Mouse (Mus musculus) heart, postnatal 0 days (tissue): ENCODE results near the gene Elavl4.

ENCODE experiments used
- CTCF ChIP-seq: IDR thresholded peaks from 2 replicates; pipeline ENCODE4 v1.5.1; 2016; ENCODE audit warnings: antibody characterized with exemption, control low read depth, low read depth
- EP300 ChIP-seq: IDR thresholded peaks from 2 replicates; pipeline ENCODE4 v1.6.1; 2016; ENCODE audit warnings: antibody characterized with exemption, low read depth

DNA sequence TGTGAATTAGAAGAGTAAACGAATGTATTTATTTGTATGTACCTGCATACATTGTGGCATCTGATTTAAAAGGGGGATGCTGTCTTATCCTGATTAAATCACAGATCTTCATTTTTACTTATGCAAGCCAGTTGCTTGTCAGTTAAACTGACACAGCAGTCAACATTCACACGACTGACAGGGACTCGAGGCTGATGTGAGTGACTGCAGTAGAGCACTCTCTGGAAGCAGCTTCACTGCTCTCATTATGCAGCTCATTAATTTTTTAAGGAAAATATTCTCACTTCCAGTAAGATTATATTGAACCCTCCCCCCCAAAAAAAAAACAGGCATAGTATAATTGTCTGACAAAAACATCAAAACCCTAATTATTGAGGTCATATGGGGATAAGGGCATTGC, 101.7 kb downstream of the Elavl4 start:
- TF ChIP-seq CTCF: no peak
- TF ChIP-seq EP300: no peak
